Mouse (Mus musculus) kidney, postnatal 10 days (tissue): ENCODE data around the gene Zfand6.
A peak's percentile ranks its signal among the peaks of the same experiment; 100 is the strongest.

Source experiments
- DNase-seq: peaks from one replicate; pipeline ENCODE4 v3.0.0; 2021; ENCODE audit warnings: mixed read lengths

Gene Zfand6

DNA sequence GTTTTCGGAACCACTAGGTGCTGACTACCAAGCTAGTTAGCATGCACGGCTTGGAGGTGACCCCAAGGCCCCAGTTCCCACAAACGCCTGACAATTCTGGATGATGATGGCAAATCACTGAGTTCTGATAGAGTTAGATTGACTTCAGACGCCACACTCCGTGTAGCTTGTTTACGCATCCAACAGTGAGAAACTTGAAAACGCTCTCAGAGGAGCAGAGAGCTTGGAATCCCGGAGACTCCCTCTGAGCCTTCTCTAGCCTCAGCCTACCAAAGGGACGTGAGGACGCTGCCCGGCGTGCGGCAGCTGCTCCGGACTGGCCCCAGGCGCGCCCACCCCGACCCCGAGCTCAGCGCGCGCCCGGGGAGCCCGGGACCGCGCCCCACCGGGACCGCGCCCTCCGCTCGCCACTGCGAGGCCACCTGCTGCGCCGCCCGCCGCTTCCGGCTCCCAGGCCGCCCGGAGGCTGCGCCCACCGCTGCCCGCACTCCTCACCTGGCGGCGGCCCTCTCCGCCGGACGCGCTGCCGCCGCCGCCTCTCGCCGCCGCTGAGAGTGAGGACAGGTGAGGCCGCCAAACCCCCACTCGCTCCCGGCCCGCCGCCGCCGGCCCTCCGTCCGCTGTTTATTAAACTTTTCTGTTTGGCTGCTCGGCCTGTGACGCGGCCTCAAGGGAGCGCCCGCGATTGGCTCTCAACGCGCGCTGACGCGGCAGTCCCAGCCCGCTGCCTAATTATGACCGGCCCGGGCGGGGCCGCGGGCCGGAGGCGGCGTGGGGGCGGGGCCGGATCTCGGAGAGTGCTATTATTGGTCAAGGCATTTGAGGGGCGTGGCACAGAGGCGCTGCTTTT, at the start of gene Zfand6:
Zfand6 (minus strand) TSS at position 709 of the 850 bp plus-strand sequence.
- peak; percentile 99 for DNase-seq

DNA sequence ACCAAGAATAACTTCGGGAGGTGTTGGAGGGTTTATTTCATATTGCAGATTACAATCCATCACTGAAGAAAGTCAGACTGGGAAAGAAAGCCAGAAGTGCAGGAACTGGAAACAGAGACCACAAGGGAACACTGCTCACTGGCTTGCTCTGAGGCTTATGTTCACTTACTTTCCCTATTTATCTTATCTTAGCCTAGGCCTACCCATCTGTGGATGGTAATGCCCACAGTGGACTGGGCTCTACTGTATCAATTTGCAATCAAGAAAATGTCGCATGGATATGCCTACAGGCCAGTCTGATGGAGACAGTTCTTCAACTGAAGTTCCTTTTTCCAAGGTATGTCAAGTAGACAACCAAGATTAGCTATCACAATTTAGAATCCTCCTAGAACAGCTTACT, 47.0 kb upstream of the Zfand6 start:
- no peak for DNase-seq

GRCm38 (mm10) chr7:84733038-84733437, 43.3 kb upstream of the Zfand6 start:
- DNase-seq, result no peak

- no peak for DNase-seq
Measured at GRCm38 (mm10) chr7:84732052-84732451, 42.3 kb upstream of the Zfand6 start.

- DNase-seq, result no peak
Measured at GRCm38 (mm10) chr7:84731076-84731475, 41.3 kb upstream of the Zfand6 start.

DNA sequence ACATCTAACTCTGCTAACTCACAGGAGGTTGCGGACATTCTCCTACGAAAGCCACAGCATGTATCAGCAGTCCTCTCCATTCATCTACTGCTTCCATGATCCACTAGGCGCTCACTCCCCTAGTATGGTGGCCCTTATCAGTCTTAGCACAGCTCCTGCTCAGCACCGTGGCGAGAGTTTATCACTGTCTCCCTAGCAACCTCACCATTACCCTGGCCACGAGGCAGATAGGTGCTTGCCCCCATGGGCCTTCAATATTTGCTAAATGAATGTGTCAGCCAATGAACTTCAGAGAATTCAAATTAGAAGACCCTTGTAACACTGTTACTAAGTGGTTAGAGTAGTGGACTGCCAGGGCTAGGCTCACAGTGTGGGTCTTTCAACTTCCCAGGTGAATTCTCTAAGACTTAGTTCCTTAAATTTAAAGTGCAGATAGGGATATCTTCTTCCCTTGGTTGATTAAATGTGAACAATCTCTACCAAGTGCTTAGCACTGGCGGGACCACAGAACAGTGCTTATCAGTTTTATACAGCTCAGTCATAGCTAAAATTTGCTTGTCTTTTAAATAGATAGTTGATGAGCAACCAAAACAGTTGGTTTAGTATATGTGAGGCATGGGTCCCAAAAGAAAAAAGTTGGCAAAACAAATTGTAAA, 33.2 kb upstream of the Zfand6 start:
- no peak for DNase-seq

GRCm38 (mm10) chr7:84710287-84710958, 20.7 kb upstream of the Zfand6 start:
- DNase-seq, result no peak

DNA sequence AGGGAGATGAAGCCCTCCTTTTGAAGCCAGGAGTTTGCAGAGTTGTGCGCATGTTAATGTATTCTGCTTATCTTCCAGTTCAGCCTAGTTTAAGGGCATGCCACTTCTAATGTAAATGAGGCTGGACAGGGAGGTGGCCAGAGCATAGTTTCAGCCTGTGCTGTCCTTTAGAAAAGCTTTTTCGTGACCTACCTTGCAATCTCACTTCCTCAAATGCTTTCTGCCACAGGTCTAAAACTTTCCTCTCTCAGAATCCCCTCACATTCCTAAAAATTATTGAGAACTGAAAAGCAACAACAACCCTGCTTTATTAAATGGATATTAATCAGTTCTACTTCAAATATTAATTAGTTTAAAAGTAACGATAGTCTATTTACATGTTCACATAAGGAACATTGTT, 17.1 kb upstream of the Zfand6 start:
- DNase-seq, result no peak

DNA sequence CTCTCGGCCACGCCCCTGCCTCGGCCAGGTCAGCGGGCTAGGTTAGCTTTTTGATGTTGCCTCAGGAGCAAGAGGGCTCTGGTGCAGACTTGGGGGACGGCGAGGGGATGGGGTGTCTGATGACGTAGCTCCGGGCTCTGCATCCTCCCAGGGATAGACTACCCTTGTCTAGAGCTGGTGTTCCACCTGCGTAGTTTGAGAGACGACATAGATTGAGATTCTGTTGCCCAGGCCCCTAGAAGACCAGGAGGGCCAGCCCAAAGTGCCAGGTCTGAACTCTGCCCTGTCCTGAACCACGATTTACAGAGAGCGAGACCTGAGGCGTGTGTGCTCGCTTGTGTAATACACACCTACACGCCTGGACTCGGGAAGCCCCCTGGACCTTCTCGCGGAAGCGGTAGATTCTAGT, 346 bp upstream of the Zfand6 start:
- no peak for DNase-seq

DNA sequence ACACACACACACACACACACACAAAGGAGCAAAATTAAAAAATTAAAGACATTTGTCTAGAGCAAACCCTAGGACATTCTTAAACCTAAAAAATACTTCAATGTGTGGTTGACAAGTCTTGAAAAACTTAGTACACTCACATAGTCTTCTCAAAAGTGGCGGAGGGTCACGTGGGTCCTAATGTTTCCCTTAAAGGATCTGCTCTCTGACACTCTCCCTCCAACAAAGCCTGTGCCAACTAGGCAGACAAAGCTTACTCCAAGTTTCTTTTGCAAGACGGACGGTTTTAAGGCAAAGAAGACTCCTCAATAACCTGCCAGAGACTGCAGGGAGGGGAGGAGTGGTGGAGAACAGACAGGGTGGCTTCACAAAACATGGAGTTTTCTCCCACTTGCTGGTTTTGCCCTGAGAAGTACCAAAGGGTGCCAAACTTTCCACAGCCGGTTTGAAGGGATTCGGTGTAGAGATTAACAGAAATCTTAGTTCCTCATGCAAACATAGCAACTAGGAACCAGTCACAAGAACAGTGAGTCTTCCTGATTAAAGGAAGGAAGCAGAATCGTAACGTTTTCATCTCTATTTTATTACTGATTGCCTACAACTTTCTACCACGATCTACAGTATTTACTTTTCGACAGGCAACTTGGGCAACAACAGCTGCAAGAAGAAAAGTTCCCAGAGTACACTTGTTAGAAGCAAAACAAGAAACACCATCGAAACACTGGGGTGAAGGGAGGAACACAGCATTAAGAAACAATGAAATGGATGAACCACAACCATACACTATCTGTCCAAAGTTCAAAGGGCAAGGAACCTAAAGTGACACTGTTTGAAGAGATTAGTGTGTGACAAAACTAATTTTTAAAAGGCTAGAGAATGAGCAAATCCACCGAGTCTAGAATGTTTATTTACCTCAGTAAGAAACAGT, 1.8 kb downstream of the Zfand6 start:
- DNase-seq, result no peak

- no peak for DNase-seq
Measured at GRCm38 (mm10) chr7:84686380-84686779, 3.4 kb downstream of the Zfand6 start.

DNA sequence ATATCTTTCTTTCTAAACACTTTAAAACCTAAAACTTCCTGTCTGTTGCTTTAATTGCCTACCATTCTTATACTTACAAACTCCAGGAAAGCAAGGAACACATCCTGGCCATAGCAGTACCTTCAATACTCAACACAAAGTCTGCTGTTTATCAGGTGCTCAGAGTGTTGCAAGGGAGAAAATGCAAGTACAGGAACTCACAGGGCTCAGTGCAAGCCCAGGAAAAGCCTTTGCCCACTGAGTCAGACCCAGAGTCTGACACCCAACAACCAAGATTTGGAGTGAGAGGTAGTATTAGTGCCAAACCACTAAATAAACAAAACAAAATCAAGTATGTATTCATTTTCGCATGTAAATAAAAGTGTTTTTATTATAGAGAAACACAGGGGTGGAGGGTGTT, 5.1 kb downstream of the Zfand6 start:
- no peak for DNase-seq

GRCm38 (mm10) chr7:84681558-84681957, 8.2 kb downstream of the Zfand6 start:
- no peak for DNase-seq

GRCm38 (mm10) chr7:84680931-84681330, 8.8 kb downstream of the Zfand6 start:
- DNase-seq, result no peak

DNA sequence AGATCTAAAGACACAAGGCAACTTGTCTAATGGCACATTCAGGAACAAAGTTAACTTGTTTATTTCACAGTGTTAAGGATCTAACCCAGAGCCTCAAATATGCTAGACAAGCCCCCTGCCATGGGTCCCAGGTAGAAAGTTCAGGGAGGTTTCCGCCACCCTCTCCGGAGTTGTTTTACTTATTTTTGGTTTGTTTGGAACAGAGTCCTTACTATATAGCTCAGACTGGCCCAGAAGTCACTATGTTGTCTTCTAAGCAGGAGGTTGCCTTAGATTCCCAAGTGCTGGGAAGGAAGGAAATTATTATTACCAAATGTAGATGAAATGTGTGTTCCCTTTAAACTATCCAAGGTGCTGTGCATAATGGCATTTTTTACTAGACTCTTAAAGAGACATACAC, 9.7 kb downstream of the Zfand6 start:
- no peak for DNase-seq

- peak; percentile 76 for DNase-seq
Measured at GRCm38 (mm10) chr7:84679264-84679663, 10.5 kb downstream of the Zfand6 start.

GRCm38 (mm10) chr7:84673103-84673502, 16.7 kb downstream of the Zfand6 start:
- DNase-seq, result no peak

GRCm38 (mm10) chr7:84669554-84670152, 20.1 kb downstream of the Zfand6 start:
- DNase-seq, result no peak

DNA sequence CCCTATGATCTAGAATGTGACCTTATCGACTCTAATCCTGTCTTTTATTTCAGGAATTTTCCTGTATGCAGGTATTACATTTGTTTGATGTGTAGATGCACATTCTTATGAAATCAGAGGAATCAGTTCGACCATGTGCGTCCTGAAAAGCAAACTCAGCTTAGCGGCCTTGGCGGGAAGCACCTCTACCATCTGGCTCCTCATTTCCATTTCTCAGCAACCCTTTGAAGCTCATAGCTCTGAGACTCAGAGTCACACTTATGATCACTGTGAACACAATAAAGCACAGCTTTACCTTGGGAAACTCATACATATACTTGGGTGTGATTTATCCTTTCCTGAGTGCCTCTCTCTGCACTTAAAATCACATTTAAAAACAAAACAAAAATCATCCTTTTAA, 21.8 kb downstream of the Zfand6 start:
- DNase-seq, result no peak

GRCm38 (mm10) chr7:84652740-84653139, 37.0 kb downstream of the Zfand6 start:
- DNase-seq, result peak; percentile 21

DNA sequence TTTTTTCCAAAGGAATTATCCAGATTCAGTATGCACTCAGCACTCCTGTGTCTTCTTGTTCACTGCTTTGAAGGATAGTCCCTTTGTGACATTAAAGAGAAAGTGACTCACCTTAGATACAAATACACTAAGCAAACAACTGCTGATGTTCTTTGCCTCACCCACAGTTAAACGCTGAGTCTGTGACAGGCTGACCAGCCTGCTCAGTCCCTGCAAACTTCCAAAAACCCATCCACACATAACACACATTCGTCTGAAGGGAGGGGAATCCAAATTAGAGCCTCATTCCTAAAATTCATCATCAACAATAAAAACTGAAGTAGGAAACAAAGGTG, 37.8 kb downstream of the Zfand6 start:
- DNase-seq, result no peak

GRCm38 (mm10) chr7:84651303-84651986, 38.3 kb downstream of the Zfand6 start:
- DNase-seq, result no peak
